Mouse (Mus musculus) lung, postnatal 25 days (tissue): ENCODE data around the gene Klhdc3.
A peak's percentile ranks its signal among the peaks of the same experiment; 100 is the strongest.

Source experiments
- DNase-seq: peaks from one replicate; pipeline ENCODE4 v3.0.0; 2022; ENCODE audit warnings: low spot score

Gene Klhdc3

DNA sequence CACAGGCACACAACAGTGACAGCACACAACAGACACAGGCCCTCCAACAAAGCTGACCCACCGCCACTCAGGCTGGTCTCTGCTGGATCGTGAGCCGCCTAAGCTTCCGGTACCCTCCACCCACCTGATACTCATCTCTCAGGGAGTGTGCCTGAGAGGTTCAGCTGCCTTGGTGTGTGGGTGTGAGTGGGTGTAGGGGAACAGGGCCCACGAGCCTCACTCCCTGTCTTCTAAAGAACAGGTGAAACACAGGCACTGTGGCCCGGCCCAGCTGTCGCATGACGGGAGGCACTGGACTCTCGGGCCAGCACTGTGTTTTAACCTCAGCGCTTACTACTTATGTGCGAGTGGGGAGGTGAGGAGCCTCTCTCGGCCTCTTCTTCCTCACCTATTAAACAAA is 21.4 kb upstream of the Klhdc3 start:
- no peak for DNase-seq

- no peak for DNase-seq
Observed at GRCm38 (mm10) chr17:46701489-46701888, 20.8 kb upstream of the Klhdc3 start.

DNA sequence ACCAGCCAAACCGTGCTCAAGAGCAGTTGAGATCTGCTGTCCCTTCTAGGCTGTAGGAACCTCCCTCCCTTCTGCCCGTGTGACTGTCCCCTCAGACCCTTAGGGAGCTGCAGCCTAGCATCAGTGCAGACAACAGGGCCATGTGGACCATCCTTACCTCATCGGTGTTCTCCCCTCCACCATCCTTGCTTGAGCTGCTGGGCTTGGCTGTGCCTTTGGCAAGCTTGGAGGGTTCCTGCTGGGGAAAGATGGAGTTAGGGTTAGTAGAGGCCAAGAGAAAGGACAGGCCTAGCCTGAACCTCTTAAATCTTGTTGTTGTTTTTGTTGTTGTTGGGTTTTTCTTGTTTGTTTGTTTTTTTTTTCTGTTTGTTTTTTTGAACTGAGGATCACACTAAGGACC is 19.2 kb upstream of the Klhdc3 start:
- no peak for DNase-seq

DNA sequence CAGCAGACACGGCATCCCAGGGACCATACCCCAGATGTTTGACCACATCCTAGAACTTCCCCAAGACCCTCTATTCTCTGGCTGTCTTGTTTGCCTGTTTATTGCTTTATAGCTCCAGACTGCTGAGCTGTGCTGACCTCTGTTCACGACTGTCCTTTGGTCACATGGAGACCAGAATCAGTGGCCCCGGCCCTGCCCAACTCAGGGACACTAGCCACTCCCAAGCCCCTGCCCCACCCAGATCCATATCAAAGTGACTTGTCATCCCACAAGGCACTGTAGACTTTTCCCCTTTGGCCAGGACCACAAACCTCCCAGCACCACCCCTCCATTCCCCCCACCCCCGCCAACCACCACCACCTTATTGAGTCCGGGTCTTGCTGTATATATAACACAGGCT is 18.5 kb upstream of the Klhdc3 start:
- DNase-seq, result no peak

DNA sequence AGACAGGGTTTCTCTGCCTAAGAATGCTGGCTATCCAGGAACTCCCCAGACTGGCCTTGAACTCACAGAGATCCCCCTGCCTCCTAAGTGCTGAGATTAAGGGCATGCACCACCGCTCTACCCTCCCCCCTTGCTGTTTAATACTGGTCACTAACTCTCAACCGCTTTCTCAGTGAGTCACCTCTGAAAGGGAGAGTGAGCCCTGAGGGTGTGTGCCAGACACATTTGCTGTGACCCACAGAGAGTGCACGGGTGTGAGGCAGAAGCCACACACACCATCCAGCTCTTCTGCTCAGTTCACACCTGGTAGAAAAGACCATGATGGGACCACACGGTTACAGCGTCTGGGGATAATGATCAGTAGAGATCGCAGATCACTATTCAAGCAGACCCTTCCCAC is 17.8 kb upstream of the Klhdc3 start:
- no peak for DNase-seq

DNA sequence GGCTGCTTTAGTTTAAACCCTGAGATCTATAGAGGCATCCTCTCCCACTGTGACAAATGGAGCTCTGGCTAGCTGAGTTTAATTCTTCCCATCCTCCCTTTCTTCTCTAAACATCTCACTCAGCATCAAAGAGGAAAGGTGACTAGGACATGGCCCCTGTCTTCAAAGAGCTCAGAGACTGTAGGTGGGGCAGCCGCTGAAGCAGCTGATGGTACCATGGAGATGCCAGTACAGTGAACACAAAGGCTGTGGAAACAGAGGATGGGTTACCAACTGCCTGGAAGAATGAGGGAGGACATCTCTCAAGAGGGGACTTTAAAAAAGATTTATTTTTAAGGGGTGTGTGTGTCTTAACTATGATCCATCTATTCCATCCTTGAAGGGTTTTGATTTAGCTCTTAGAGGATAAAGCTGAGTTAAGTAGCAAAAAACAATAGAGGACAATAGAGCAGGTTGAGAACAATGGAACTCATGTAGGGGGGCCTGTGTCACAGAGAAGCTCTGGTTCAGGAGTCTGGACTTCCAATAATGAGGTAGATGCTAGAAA is 13.9 kb upstream of the Klhdc3 start:
- DNase-seq, result no peak

GRCm38 (mm10) chr17:46691390-46691789 is 10.7 kb upstream of the Klhdc3 start:
- no peak for DNase-seq

- no peak for DNase-seq
Observed at GRCm38 (mm10) chr17:46690665-46691064, 10.0 kb upstream of the Klhdc3 start.

DNA sequence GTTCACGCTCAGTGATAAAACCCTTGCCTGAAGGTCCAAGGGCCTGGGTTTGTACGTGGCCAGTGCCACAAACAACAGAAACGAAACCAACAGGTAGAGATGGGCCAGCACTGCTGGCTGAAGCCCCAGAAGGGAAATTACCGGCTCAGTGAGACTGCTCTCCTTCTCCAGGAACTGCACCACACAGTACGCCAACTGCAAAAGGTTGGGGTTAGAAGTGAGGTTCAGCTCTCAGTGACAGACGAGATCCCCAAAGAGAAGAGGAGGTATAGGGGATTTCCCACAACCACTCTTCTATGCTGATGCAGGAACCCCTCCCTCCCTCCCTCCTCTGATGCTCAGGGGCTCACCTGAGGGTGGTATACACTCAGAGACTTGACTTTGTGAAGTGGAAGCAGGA is 5.2 kb upstream of the Klhdc3 start:
- DNase-seq, result no peak

GRCm38 (mm10) chr17:46682654-46683389 is 2.1 kb upstream of the Klhdc3 start:
- no peak for DNase-seq

GRCm38 (mm10) chr17:46681466-46682118 is 878 bp upstream of the Klhdc3 start:
- no peak for DNase-seq

- peak; percentile 24 for DNase-seq
Observed at GRCm38 (mm10) chr17:46679843-46680759, 613 bp downstream of the Klhdc3 start.

- no peak for DNase-seq
Observed at GRCm38 (mm10) chr17:46678911-46679310, 1.8 kb downstream of the Klhdc3 start.

- peak; percentile 66 for DNase-seq
Observed at GRCm38 (mm10) chr17:46678416-46678815, 2.3 kb downstream of the Klhdc3 start, which contains the start of gene Mea1. Mea1 (plus strand) TSS chr17:46678793.

GRCm38 (mm10) chr17:46674530-46675283 is 6.0 kb downstream of the Klhdc3 start:
- DNase-seq, result no peak

- peak; percentile 95 for DNase-seq
Observed at GRCm38 (mm10) chr17:46673850-46674529, 6.7 kb downstream of the Klhdc3 start, which contains the start of gene Rrp36. Rrp36 (minus strand) TSS chr17:46674352.

- DNase-seq, result no peak
Observed at GRCm38 (mm10) chr17:46669911-46670310, 10.8 kb downstream of the Klhdc3 start.

DNA sequence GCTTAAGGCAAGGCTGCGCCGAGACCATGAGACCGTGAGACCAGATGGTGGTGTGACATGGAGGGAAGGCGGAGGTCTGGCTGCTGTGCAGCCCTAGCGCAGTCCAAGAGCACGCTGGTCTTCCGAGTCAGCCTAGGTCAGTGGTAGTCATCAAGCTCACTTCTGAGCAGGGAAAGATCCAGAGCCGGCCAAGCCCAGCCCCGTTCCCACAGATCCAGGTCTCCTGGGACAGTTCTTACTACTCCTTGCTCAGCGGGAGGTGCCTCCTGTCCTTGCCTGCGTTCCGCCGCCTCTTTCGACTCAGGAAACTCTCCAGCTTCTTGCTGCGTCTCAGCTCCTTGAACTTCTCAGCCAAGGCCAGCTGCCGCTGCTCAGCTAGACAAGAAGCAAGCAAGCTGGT is 13.0 kb downstream of the Klhdc3 start:
- DNase-seq, result no peak

- DNase-seq, result no peak
Observed at GRCm38 (mm10) chr17:46662730-46663129, 18.0 kb downstream of the Klhdc3 start.

DNA sequence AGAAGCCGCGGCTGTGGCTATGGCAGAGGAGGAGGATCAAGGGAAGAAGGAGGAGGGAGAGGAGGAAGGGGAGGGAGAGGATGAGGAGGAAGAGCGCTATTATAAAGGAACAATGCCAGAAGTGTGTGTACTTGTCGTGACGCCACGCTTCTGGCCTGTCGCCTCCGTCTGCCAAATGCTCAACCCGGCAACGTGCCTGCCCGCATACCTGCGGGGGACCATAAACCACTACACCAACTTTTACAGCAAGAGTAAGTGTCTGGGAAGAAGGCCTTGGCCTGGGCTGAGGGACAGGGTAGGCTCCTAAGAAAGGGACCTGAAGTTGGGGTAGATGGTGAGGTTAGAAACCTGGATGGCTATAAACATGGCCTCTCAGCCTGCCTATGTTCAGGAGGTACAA is 18.7 kb downstream of the Klhdc3 start:
- no peak for DNase-seq

DNA sequence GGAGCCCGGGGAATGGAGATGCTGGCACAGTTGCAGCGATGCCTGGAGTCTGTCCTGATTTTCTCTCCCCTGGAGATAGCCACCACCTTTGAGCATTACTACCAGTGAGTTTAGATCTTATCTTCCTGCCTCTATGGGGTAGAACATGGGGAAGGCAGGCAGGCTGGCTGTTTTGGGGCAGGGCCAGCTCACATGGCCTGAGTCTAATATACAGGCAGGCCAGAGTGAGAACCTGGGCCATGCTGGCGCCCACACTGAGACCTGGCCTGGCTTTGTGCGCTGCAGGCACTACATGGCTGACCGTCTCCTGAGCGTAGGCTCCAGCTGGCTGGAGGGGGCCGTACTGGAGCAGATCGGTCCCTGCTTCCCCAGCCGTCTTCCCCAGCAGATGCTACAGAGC is 19.4 kb downstream of the Klhdc3 start:
- no peak for DNase-seq
